Mouse (Mus musculus): ENCODE measurements around the gene C130074G19Rik. TPM values are rescaled to one million over a fixed set of nuclear protein-coding genes. Genes with fewer than 3 reads are reported as not detected.

C130074G19Rik gene
- total RNA-seq, 1 experiment from 2014 or later: 0.10 TPM

Other genes with a start within 250 kb of the C130074G19Rik start
- 8.3 and 8.6 TPM in 2 replicates for gene Hlx, start 150.6 kb downstream of the C130074G19Rik start, total RNA-seq (2017)
- 0.25 TPM in 1 of 2 replicates, not detected in the other for gene Marc1, start 71.9 kb downstream of the C130074G19Rik start, total RNA-seq (2017)
- 66.2 and 74.8 TPM in 2 replicates for gene Marc2, start 36.8 kb downstream of the C130074G19Rik start, total RNA-seq (2017)
- not detected in 2 replicates for gene Mark1, start 116.4 kb upstream of the C130074G19Rik start, total RNA-seq (2017)